Mouse (Mus musculus): ENCODE results near the gene Cadm2. TPM values are rescaled to one million over a fixed set of nuclear protein-coding genes. Genes with fewer than 3 reads are reported as not detected.
A peak's percentile ranks its signal among the peaks of the same experiment; 100 is the strongest.

The Cadm2 gene
- total RNA-seq, 2 experiments from 2014 or later = 212 to 245 TPM

GRCm38 (mm10) chr16:67192852-67193415, 427.8 kb downstream of the Cadm2 start:
- H3K4me3 ChIP-seq = no peak overlapping the region
- no peak for TF ChIP-seq CTCF (conservative IDR thresholded peaks at IDR 0.05)
- no peak for DNase-seq (ENCODE audit: low spot score in 2 of 2)
- H3K27ac ChIP-seq = no peak overlapping the region

DNA sequence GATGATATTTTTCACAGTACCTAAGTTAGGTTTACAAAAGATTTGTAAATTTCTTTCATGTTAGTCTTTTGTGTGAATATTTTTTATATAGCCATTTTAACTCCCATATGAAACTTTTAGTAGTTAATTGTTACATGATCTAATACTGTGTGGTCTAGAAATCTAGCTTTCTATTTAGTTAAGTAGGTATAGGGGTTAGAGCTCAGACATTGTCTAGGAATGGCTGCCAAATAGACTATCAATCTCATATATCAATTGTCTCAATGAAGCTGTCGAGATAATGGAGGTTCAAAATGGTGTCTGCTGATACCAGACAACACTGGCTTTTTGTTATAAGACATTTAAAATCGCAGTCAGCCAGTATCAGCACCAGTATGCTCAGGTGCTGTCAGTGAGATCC, 428.3 kb downstream of the Cadm2 start:
- H3K4me3 ChIP-seq = no peak overlapping the region
- H3K27ac ChIP-seq = no peak overlapping the region
- no peak for TF ChIP-seq CTCF (conservative IDR thresholded peaks at IDR 0.05)
- no peak for DNase-seq (ENCODE audit: low spot score in 2 of 2)

DNA sequence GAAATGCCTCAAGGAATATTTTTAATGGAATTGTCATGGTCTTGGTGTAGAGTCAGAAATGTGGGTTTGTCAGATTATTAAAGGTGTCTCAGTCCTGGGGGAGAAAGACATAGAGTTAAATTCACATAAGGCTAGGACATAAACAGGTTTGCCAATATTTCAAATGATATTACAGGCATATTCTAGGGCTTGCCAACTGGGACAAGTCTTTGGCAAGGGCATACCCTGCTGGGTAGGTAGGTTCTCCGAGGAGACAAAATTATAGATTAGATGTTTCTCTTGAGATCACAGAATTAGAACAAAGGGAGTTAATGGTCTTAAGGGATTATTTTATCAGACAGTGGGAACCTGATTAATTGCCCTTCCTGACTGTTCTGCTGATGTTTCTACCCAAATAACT, 434.4 kb downstream of the Cadm2 start:
- Histone ChIP-seq H3K4me3 (no peak overlapping the region), H3K27ac (no peak overlapping the region)
- no peak for TF ChIP-seq CTCF (conservative IDR thresholded peaks at IDR 0.05)
- no peak for DNase-seq (ENCODE audit: low spot score in 2 of 2)

- H3K27ac ChIP-seq = no peak overlapping the region
- H3K4me3 ChIP-seq = no peak overlapping the region
- no peak for TF ChIP-seq CTCF (conservative IDR thresholded peaks at IDR 0.05)
- no peak for DNase-seq (ENCODE audit: low spot score in 2 of 2)
These were observed 437.8 kb downstream of the Cadm2 start for GRCm38 (mm10) chr16:67182958-67183357.

- Histone ChIP-seq H3K4me3 (no peak overlapping the region), H3K27ac (no peak overlapping the region)
- DNase-seq (ENCODE audit: low spot score in 2 of 2) = peak in 1 of 2 experiments; percentile 30
- TF ChIP-seq CTCF (conservative IDR thresholded peaks at IDR 0.05) = no peak
These were observed 445.3 kb downstream of the Cadm2 start for GRCm38 (mm10) chr16:67175386-67175785.

- DNase-seq (ENCODE audit: low spot score in 2 of 2) = no peak
- no peak overlapping the region for H3K27ac ChIP-seq
- no peak for TF ChIP-seq CTCF (conservative IDR thresholded peaks at IDR 0.05)
- H3K4me3 ChIP-seq = no peak overlapping the region
These were observed 458.4 kb downstream of the Cadm2 start for GRCm38 (mm10) chr16:67162211-67162790.

DNA sequence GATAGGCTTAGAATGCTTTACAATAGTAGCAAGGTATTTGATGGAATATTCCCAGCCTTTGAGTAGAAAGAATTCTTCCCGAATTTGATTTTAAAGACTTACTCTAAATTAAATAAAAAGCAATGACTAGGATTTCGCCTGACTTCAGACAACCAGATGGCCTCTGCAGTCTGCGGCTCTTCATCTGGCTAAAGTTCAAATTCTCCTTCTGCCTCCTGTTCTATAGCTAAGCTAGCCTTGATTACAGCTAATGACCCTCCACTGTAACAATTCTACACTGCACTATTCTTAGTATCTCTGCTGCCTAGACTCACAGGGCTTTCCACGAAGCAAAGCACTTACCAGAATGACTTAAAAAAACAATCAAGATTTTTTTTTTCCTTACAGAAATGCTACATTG, 495.9 kb downstream of the Cadm2 start:
- peak in 1 of 2 experiments; percentile 13 for DNase-seq (ENCODE audit: low spot score in 2 of 2)
- Histone ChIP-seq H3K27ac (peak overlapping the region; percentile 72), H3K4me3 (no peak overlapping the region)
- TF ChIP-seq CTCF (conservative IDR thresholded peaks at IDR 0.05) = no peak

GRCm38 (mm10) chr16:67122532-67122931, 498.2 kb downstream of the Cadm2 start:
- H3K27ac ChIP-seq = peak overlapping the region; percentile 6
- H3K4me3 ChIP-seq = no peak overlapping the region
- no peak for DNase-seq (ENCODE audit: low spot score in 2 of 2)
- no peak for TF ChIP-seq CTCF (conservative IDR thresholded peaks at IDR 0.05)

DNA sequence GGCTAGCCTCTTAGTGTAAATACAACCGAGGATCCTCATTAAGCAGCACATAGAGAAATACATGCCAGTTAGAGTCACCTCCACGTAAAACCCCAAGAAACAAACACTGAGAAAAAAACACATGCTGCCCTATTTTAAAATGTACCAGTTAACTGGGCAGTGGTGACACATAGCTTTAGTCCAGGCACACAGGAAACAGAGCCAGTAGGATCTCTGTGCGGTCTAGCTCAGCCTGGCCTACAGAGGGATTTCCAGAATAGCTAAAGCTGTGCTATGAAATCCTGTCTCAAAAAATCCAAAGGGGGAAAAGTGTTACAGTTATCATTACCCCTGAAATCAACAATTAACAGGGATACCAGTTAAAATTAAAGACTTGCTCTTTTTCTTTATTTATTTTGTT, 498.9 kb downstream of the Cadm2 start:
- DNase-seq (ENCODE audit: low spot score in 2 of 2) = no peak
- TF ChIP-seq CTCF (conservative IDR thresholded peaks at IDR 0.05) = no peak
- H3K4me3 ChIP-seq = no peak overlapping the region
- H3K27ac ChIP-seq = peak overlapping the region; percentile 6; the same call in 1 of the 2 replicates

DNA sequence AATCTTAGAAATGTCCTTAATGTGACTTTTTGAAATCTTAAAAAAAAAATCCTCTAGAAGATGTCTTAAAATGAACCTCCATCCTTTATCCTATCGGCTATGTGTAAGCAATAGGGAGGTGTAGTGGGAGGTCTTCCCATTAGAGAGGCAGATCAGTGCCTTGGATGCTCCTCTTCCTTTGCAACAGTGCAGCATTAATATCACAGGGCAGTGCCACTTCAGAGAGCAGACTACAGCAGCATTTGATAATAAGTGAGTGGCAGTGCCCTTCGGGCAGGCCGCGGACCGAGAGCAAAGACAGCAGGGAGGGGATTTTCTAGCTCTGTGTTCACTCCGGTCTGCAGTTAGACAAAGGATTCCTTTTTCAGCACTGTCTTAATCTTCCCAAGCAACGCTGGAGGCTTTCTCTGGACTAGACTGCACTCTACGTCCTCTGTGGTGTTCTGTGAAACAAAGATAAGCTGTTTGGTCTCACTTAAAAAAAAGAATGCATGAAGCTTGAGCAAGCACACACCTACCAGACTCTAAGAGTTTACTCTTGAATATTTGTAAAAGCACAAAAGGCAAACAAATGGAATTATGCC, 514.1 kb downstream of the Cadm2 start:
- TF ChIP-seq CTCF (conservative IDR thresholded peaks at IDR 0.05) = no peak
- no peak overlapping the region for H3K4me3 ChIP-seq
- DNase-seq (ENCODE audit: low spot score in 2 of 2) = no peak
- H3K27ac ChIP-seq = peak overlapping the region; percentile 8; the same call in 1 of the 2 replicates

GRCm38 (mm10) chr16:67096706-67097105, 524.0 kb downstream of the Cadm2 start:
- H3K27ac ChIP-seq = peak overlapping the region; percentile 56
- no peak for TF ChIP-seq CTCF (conservative IDR thresholded peaks at IDR 0.05)
- H3K4me3 ChIP-seq = no peak overlapping the region
- DNase-seq (ENCODE audit: low spot score in 2 of 2) = peak; percentile 29 to 52

- DNase-seq (ENCODE audit: low spot score in 2 of 2) = no peak
- H3K27ac ChIP-seq = peak overlapping the region; percentile 56; the same call in 1 of the 2 replicates
- TF ChIP-seq CTCF (conservative IDR thresholded peaks at IDR 0.05) = no peak
- H3K4me3 ChIP-seq = no peak overlapping the region
These were observed 524.8 kb downstream of the Cadm2 start for GRCm38 (mm10) chr16:67095916-67096315.

DNA sequence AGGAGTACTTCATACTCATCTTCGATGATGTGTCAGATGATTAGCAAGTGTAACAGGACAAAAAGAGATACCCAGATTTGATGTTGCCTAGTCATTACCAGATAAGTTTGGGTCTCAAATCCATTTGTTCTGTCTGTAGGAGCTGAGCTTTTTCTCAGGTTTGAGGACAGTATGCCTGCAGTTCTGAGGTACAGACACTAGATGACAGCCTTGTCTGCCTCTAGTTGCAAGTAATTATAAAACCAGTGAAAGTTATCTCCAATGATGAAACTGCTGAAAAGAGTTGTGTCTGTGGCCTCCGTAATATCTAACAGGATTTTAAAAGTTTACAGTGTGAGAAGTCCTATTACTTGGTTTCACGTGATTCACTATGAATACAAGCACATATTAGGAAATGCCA, 531.0 kb downstream of the Cadm2 start:
- Histone ChIP-seq H3K27ac (no peak overlapping the region), H3K4me3 (no peak overlapping the region)
- DNase-seq (ENCODE audit: low spot score in 2 of 2) = peak; percentile 35 to 54
- TF ChIP-seq CTCF (conservative IDR thresholded peaks at IDR 0.05) = peak; percentile 99

GRCm38 (mm10) chr16:67079318-67079717, 541.4 kb downstream of the Cadm2 start:
- H3K4me3 ChIP-seq = no peak overlapping the region
- DNase-seq (ENCODE audit: low spot score in 2 of 2) = no peak
- no peak for TF ChIP-seq CTCF (conservative IDR thresholded peaks at IDR 0.05)
- no peak overlapping the region for H3K27ac ChIP-seq
